Mouse (Mus musculus) liver, postnatal 0 days (tissue): ENCODE data around the gene Nf2. TPM values are rescaled to one million over a fixed set of nuclear protein-coding genes. Genes with fewer than 3 reads are reported as not detected.

ENCODE experiments used
- ATAC-seq: fragments of 200-750 bp; cut with Nextera tagmentation; 2 replicates; pipeline ENCODE4 v1.8.0; 2017; ENCODE audit warnings: mild to moderate bottlenecking, moderate library complexity
- DNase-seq: peaks from one replicate; pipeline ENCODE4 v3.0.0-alpha.2; 2016
- H3K27ac ChIP-seq: fragments of 300-500 bp; sonication (generic); 2 replicates; pipeline ENCODE4 v1.5.1; 2014; ENCODE audit warnings: antibody characterized with exemption, moderate library complexity, mild to moderate bottlenecking, low read depth
- H3K27me3 ChIP-seq: fragments of 300-500 bp; sonication (generic); 2 replicates; pipeline ENCODE4 v1.6.1; 2014; ENCODE audit warnings: low read length, control low read depth, mixed read lengths; ENCODE audit not compliant: insufficient read depth
- H3K36me3 ChIP-seq: fragments of 300-500 bp; sonication (generic); replicated peaks from 2 replicates; pipeline ENCODE4 v1.6.1; 2014; ENCODE audit warnings: mild to moderate bottlenecking, control low read depth, low read length, moderate library complexity, mixed read lengths; ENCODE audit not compliant: insufficient read depth
- H3K4me1 ChIP-seq: fragments of 300-500 bp; sonication (generic); 2 replicates; pipeline ENCODE4 v1.6.1; 2014; ENCODE audit warnings: antibody characterized with exemption, mild to moderate bottlenecking, control low read depth; ENCODE audit not compliant: insufficient read depth
- H3K4me2 ChIP-seq: fragments of 300-500 bp; sonication (generic); 2 replicates; pipeline ENCODE4 v1.6.1; 2014; ENCODE audit warnings: low read depth, mild to moderate bottlenecking, low read length, moderate library complexity, mixed read lengths
- H3K4me3 ChIP-seq: fragments of 300-500 bp; sonication (generic); 2 replicates; pipeline ENCODE4 v1.5.1; 2014; ENCODE audit warnings: low read depth, low read length
- H3K9ac ChIP-seq: fragments of 300-500 bp; sonication (generic); replicated peaks from 2 replicates; pipeline ENCODE4 v1.6.1; 2014; ENCODE audit warnings: mild to moderate bottlenecking, moderate library complexity
- H3K9me3 ChIP-seq: fragments of 300-500 bp; sonication (generic); 2 replicates; pipeline ENCODE4 v1.6.1; 2016; ENCODE audit warnings: mild to moderate bottlenecking, control low read depth, low read length, mixed read lengths
- CTCF ChIP-seq: sonication (generic); IDR thresholded peaks from 2 replicates; pipeline ENCODE4 v1.5.1; 2016; ENCODE audit warnings: antibody characterized with exemption, low read depth
- EP300 ChIP-seq: IDR thresholded peaks from 2 replicates; pipeline ENCODE4 v1.6.1; 2016; ENCODE audit warnings: antibody characterized with exemption, low read depth, mild to moderate bottlenecking
- WGBS: fragments of 180-500 bp; shearing (Covaris S2); extraction: QIAGEN DNeasy Blood & Tissue Kit; methylation state at CpG from one replicate; pipeline ENCODE4 v1.1.7; 2014; ENCODE audit not compliant: insufficient replicate concordance; 5-methylcytosine and 5-hydroxymethylcytosine counted together
- polyA plus RNA-seq: library from polyadenylated mRNA; unstranded; fragments of >200 nt; fragmentation: Nextera tagmentation; extraction: Ambion mirVana; gene quantifications from 2 replicates; pipeline ENCODE4 v1.2.1, GENCODE M21; 2015

Gene Nf2
- polyA plus RNA-seq, 1 experiment from 2014 or later, result 7.9 TPM

GRCm38 (mm10) chr11:4750263-4750662 is 99.1 kb downstream of the Nf2 start:
- peak; percentile 81 for DNase-seq
- H3K4me3 ChIP-seq, result no peak overlapping the region
- WGBS, result 8% methylated on average over 9 of the region's 9 CpGs
- no peak overlapping the region for H3K27ac ChIP-seq
- peaks cover 11% of the 10 kb centered on the region for H3K4me1 ChIP-seq
- TF ChIP-seq EP300 (no peak), CTCF (no peak)
- no peak overlapping the region for H3K4me2 ChIP-seq
- H3K9ac ChIP-seq, result no peak overlapping the region
- peaks cover 52% of the 10 kb centered on the region for H3K27me3 ChIP-seq
- no peaks in the 10 kb centered on the region; the same call in 1 of the 2 replicates for H3K9me3 ChIP-seq
- no peaks in the 10 kb centered on the region for H3K36me3 ChIP-seq
- ATAC-seq, result no peak

- WGBS, result 3% methylated on average over 12 of the region's 12 CpGs
- TF ChIP-seq EP300, result no peak
- TF ChIP-seq CTCF, result no peak
- no peak overlapping the region for H3K27ac ChIP-seq
Measured at GRCm38 (mm10) chr11:4747285-4747684, 102.1 kb downstream of the Nf2 start.

DNA sequence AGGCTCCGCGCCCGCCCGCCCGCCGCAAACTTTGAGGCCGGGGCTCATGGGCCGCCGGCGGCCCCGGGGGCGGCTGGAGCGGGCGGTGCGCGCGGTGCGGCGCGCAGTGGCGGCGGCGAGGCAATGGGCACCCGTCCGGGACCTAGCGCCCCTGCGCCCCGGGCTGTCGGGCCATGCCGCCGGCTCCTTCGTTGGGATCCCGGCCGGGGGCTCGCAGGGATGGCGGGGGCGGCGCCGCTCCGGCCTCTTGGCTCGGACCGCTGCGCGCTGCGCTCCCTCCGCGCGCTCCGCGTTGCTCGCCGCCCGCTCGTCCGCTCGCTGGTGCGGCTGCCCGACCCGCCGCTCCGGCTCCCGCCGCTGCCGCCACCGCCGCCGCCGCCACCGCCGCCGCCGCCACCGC is 102.6 kb downstream of the Nf2 start, which contains the start of gene Cabp7:
TSS of gene Cabp7 (minus strand) at position 46 of the 400 bp plus-strand sequence.
- Histone ChIP-seq H3K27me3 (peaks cover 73% of the 10 kb centered on the region), H3K36me3 (no peaks in the 10 kb centered on the region), H3K9me3 (no peaks in the 10 kb centered on the region), H3K9ac (no peak within 1 kb of the TSS), H3K4me3 (peak within 1 kb of the TSS; percentile 36), H3K27ac (no peak within 1 kb of the TSS), H3K4me1 (peaks cover 11% of the 10 kb centered on the region), H3K4me2 (peak within 1 kb of the TSS; percentile 68)
- TF ChIP-seq CTCF (no peak), EP300 (no peak)
- ATAC-seq (no peak), DNase-seq (no peak)
- WGBS, result 0% methylated on average over 16 of the region's 73 CpGs

More at GRCm38 (mm10) chr11:4747285-4747684, 102.1 kb downstream of the Nf2 start:
- no peaks in the 10 kb centered on the region for H3K9me3 ChIP-seq
- H3K9ac ChIP-seq, result no peak overlapping the region
- H3K4me2 ChIP-seq, result peak overlapping the region; percentile 68
- H3K4me1 ChIP-seq, result peaks cover 11% of the 10 kb centered on the region
- ATAC-seq (no peak), DNase-seq (no peak)
- H3K27me3 ChIP-seq, result peaks cover 73% of the 10 kb centered on the region
- no peaks in the 10 kb centered on the region for H3K36me3 ChIP-seq
- no peak overlapping the region for H3K4me3 ChIP-seq

- H3K9ac ChIP-seq, result no peak overlapping the region
- H3K36me3 ChIP-seq, result no peaks in the 10 kb centered on the region
- H3K4me2 ChIP-seq, result peak overlapping the region; percentile 68
- DNase-seq (no peak), ATAC-seq (no peak)
- TF ChIP-seq EP300 (no peak), CTCF (no peak)
- no peaks in the 10 kb centered on the region for H3K9me3 ChIP-seq
- peaks cover 11% of the 10 kb centered on the region for H3K4me1 ChIP-seq
- H3K27me3 ChIP-seq, result peaks cover 72% of the 10 kb centered on the region
- WGBS, result 2% methylated on average over 25 of the region's 39 CpGs
- H3K4me3 ChIP-seq, result peak overlapping the region; percentile 36
- H3K27ac ChIP-seq, result no peak overlapping the region
Measured at GRCm38 (mm10) chr11:4745969-4746368, 103.4 kb downstream of the Nf2 start.

- DNase-seq (no peak), ATAC-seq (no peak)
- Histone ChIP-seq H3K4me2 (no peak overlapping the region), H3K27me3 (peaks cover 62% of the 10 kb centered on the region), H3K4me3 (no peak overlapping the region), H3K9me3 (no peaks in the 10 kb centered on the region), H3K4me1 (peaks cover 16% of the 10 kb centered on the region), H3K9ac (no peak overlapping the region), H3K36me3 (no peaks in the 10 kb centered on the region), H3K27ac (no peak overlapping the region)
- 59% methylated on average over 6 of the region's 6 CpGs for WGBS
- TF ChIP-seq CTCF, result no peak
Measured at GRCm38 (mm10) chr11:4744691-4745090, 104.6 kb downstream of the Nf2 start.

- ATAC-seq (no peak), DNase-seq (no peak)
- H3K36me3 ChIP-seq, result no peaks in the 10 kb centered on the region
- H3K9ac ChIP-seq, result no peak overlapping the region
- H3K9me3 ChIP-seq, result no peaks in the 10 kb centered on the region
- TF ChIP-seq EP300, result no peak
- no peak for TF ChIP-seq CTCF
- H3K4me2 ChIP-seq, result no peak overlapping the region
- peaks cover 8% of the 10 kb centered on the region for H3K4me1 ChIP-seq
- H3K27me3 ChIP-seq, result peaks cover 26% of the 10 kb centered on the region
- no peak overlapping the region for H3K4me3 ChIP-seq
- WGBS, result 49% methylated on average over 5 of the region's 5 CpGs
- no peak overlapping the region for H3K27ac ChIP-seq
Measured at GRCm38 (mm10) chr11:4740785-4741184, 108.6 kb downstream of the Nf2 start.

- Histone ChIP-seq H3K27ac (no peak overlapping the region), H3K27me3 (peaks cover 6% of the 10 kb centered on the region; the same call in 1 of the 2 replicates), H3K9me3 (no peaks in the 10 kb centered on the region), H3K4me1 (peaks cover 6% of the 10 kb centered on the region; the same call in 1 of the 2 replicates), H3K9ac (no peak overlapping the region), H3K4me3 (no peak overlapping the region), H3K36me3 (no peaks in the 10 kb centered on the region), H3K4me2 (no peak overlapping the region)
- no peak for ATAC-seq
- TF ChIP-seq CTCF (no peak), EP300 (no peak)
- 86% methylated on average over 16 of the region's 16 CpGs for WGBS
- DNase-seq, result no peak
Measured at GRCm38 (mm10) chr11:4738719-4739118, 110.6 kb downstream of the Nf2 start.
